Mouse (Mus musculus) C2C12 (cell line): ENCODE measurements around the gene Apeh. TPM values are rescaled to one million over a fixed set of nuclear protein-coding genes. Genes with fewer than 3 reads are reported as not detected.

Experiments
- H3K27me3 ChIP-seq: one replicate; pipeline ENCODE4 v1.6.1; 2011; ENCODE audit not compliant: control insufficient read depth, insufficient read depth, insufficient read length
- H3K36me3 ChIP-seq: one replicate; pipeline ENCODE4 v1.6.1; 2011; ENCODE audit not compliant: control insufficient read depth, insufficient read depth
- H3K4me3 ChIP-seq: one replicate; pipeline ENCODE4 v1.5.1; 2011; ENCODE audit warnings: mild to moderate bottlenecking, control low read depth; ENCODE audit not compliant: poor library complexity, insufficient read depth, severe bottlenecking
- H3K79me2 ChIP-seq: one replicate; pipeline ENCODE4 v1.6.1; 2011; ENCODE audit not compliant: control insufficient read depth, insufficient read depth
- H3K79me3 ChIP-seq: one replicate; pipeline ENCODE4 v1.6.1; 2011; ENCODE audit warnings: low read depth, control low read depth
- H3ac ChIP-seq: one replicate; pipeline ENCODE3; 2011; ENCODE audit warnings: low read depth; ENCODE audit not compliant: control insufficient read depth, insufficient read length
- CEBPB ChIP-seq: IDR thresholded peaks from one replicate; pipeline ENCODE4 v1.6.1; 2011; ENCODE audit warnings: low read depth, mild to moderate bottlenecking, control low read depth, moderate library complexity
- CTCF ChIP-seq: IDR thresholded peaks from one replicate; pipeline ENCODE4 v1.5.1; 2011; ENCODE audit not compliant: control insufficient read depth, insufficient read depth, insufficient read length
- FOSL1 ChIP-seq: IDR thresholded peaks from one replicate; pipeline ENCODE4 v1.8.0; 2011; ENCODE audit warnings: mild to moderate bottlenecking, low read length; ENCODE audit not compliant: poor library complexity, insufficient read depth, severe bottlenecking
- MAX ChIP-seq: IDR thresholded peaks from one replicate; pipeline ENCODE4 v1.6.1; 2011; ENCODE audit warnings: mild to moderate bottlenecking, control low read depth
- MYOD1 ChIP-seq: IDR thresholded peaks from one replicate; pipeline ENCODE4 v1.6.1; 2011; ENCODE audit warnings: low read depth; ENCODE audit not compliant: control insufficient read depth, insufficient read length
- MYOG ChIP-seq: IDR thresholded peaks from one replicate; pipeline ENCODE4 v1.6.1; 2011; ENCODE audit not compliant: control insufficient read depth, insufficient read length; ENCODE audit errors: extremely low read depth
- USF1 ChIP-seq: IDR thresholded peaks from one replicate; pipeline ENCODE4 v1.6.1; 2011; ENCODE audit warnings: low read depth, mild to moderate bottlenecking, control low read depth, moderate library complexity
- microRNA-seq: library from miRNA; unstranded; fragments of <30 nt; microRNA quantifications from one replicate; pipeline ENCODE4, GENCODE M21; 2019; ENCODE audit warnings: borderline microRNAs expressed
- polyA plus RNA-seq: library from polyadenylated mRNA; unstranded; fragments of >200 nt; fragmentation: generic; extraction: Trizol; gene quantifications from one replicate; pipeline ENCODE4 v1.2.1, GENCODE M21; 2012; ENCODE audit warnings: missing spikeins

Gene Apeh
- polyA plus RNA-seq, 1 experiment: 49.1 TPM

- H3K79me2 ChIP-seq: peaks cover 8% of the 10 kb centered on the region
- H3K27me3 ChIP-seq: no peaks in the 10 kb centered on the region
- no peak for TF ChIP-seq MAX
- no peak for TF ChIP-seq CTCF
- no peak for TF ChIP-seq USF1
- no peak for TF ChIP-seq MYOG
- no peak for TF ChIP-seq CEBPB
- TF ChIP-seq MYOD1: no peak
- no peak for TF ChIP-seq FOSL1
- H3K4me3 ChIP-seq: no peak overlapping the region
- no peak overlapping the region for H3ac ChIP-seq
- H3K36me3 ChIP-seq: peaks cover 8% of the 10 kb centered on the region
- H3K79me3 ChIP-seq: peaks cover 1% of the 10 kb centered on the region
Observed at GRCm38 (mm10) chr9:108044751-108045492, 49.5 kb downstream of the Apeh start.

Small RNA genes within 50 kb of the gene (microRNA-seq; reads per million reads assigned to microRNA genes)
- gene Gm47303 (not detected), gene Mir7088 (not detected)

Other genes starting within 250 kb of the Apeh start
- 12.9 TPM for gene Rbm6, start 221.4 kb downstream of the Apeh start, polyA plus RNA-seq
- 7.7 TPM for gene Mon1a, start 206.5 kb downstream of the Apeh start, polyA plus RNA-seq
- gene Mst1r, start 187.7 kb downstream of the Apeh start, polyA plus RNA-seq: 0.02 TPM
- gene Actl11, start 166.1 kb downstream of the Apeh start, polyA plus RNA-seq: not detected
- 0.07 TPM for gene Camkv, start 158.9 kb downstream of the Apeh start, polyA plus RNA-seq
- gene Traip, start 144.5 kb downstream of the Apeh start, polyA plus RNA-seq: 18.5 TPM
- gene Uba7, start 119.1 kb downstream of the Apeh start, polyA plus RNA-seq: 0.51 TPM
- not detected for gene Gm20661, start 111.5 kb downstream of the Apeh start, polyA plus RNA-seq
- gene Inka1, start 108.7 kb downstream of the Apeh start, polyA plus RNA-seq: 1.8 TPM
- gene Cdhr4, start 102.1 kb downstream of the Apeh start, polyA plus RNA-seq: not detected
- 0.20 TPM for gene Gm20662, start 98.3 kb downstream of the Apeh start, polyA plus RNA-seq
- 30.8 TPM for gene Ip6k1, start 92.1 kb downstream of the Apeh start, polyA plus RNA-seq
- gene Gmppb, start 45.4 kb downstream of the Apeh start, polyA plus RNA-seq: 23.5 TPM
- 1.9 TPM for gene Amigo3, start 41.4 kb downstream of the Apeh start, polyA plus RNA-seq
- gene Mst1, start 14.2 kb downstream of the Apeh start, polyA plus RNA-seq: 0.09 TPM
- gene Rnf123, start 11.3 kb downstream of the Apeh start, polyA plus RNA-seq: 15.4 TPM
- 0.85 TPM for gene Bsn, start 95.8 kb upstream of the Apeh start, polyA plus RNA-seq
- 42.3 TPM for gene Dag1, start 169.4 kb upstream of the Apeh start, polyA plus RNA-seq
- gene Nicn1, start 195.8 kb upstream of the Apeh start, polyA plus RNA-seq: 24.6 TPM
- gene Amt, start 202.2 kb upstream of the Apeh start, polyA plus RNA-seq: 0.71 TPM
- gene Rhoa, start 211.5 kb upstream of the Apeh start, polyA plus RNA-seq: 300 TPM
- 13.7 TPM for gene Tcta, start 211.6 kb upstream of the Apeh start, polyA plus RNA-seq
- 667 TPM for gene Gpx1, start 244.3 kb upstream of the Apeh start, polyA plus RNA-seq